Mouse (Mus musculus) kidney, embryonic 14.5 days (tissue): ENCODE data around the gene 4930558K02Rik. TPM values are rescaled to one million over a fixed set of nuclear protein-coding genes. Genes with fewer than 3 reads are reported as not detected.

Source experiments
- ATAC-seq: fragments of 200-750 bp; cut with Nextera tagmentation; 2 replicates; pipeline ENCODE4 v1.8.0; 2017; ENCODE audit warnings: moderate number of reproducible peaks, mild to moderate bottlenecking, moderate TSS enrichment, moderate library complexity; ENCODE audit not compliant: low FRiP score, low TSS enrichment
- H3K27ac ChIP-seq: fragments of 300-500 bp; sonication (generic); 2 replicates; pipeline ENCODE4 v1.5.1; 2014; ENCODE audit warnings: low read depth, mild to moderate bottlenecking, low read length, moderate library complexity, mixed read lengths
- H3K27me3 ChIP-seq: fragments of 300-500 bp; sonication (generic); 2 replicates; pipeline ENCODE4 v1.6.1; 2014; ENCODE audit warnings: mild to moderate bottlenecking, low read length; ENCODE audit not compliant: control insufficient read depth, insufficient read depth
- H3K36me3 ChIP-seq: fragments of 300-500 bp; sonication (generic); 2 replicates; pipeline ENCODE4 v1.6.1; 2014; ENCODE audit warnings: low read length, mixed read lengths; ENCODE audit not compliant: control insufficient read depth, insufficient read depth
- H3K4me1 ChIP-seq: fragments of 300-500 bp; sonication (generic); 2 replicates; pipeline ENCODE4 v1.6.1; 2014; ENCODE audit warnings: low read length, mixed read lengths; ENCODE audit not compliant: control insufficient read depth, insufficient read depth
- H3K4me2 ChIP-seq: fragments of 300-500 bp; sonication (generic); replicated peaks from 2 replicates; pipeline ENCODE4 v1.6.1; 2014; ENCODE audit warnings: low read depth, mild to moderate bottlenecking, low read length
- H3K4me3 ChIP-seq: fragments of 300-500 bp; sonication (generic); 2 replicates; pipeline ENCODE4 v1.5.1; 2014; ENCODE audit warnings: mild to moderate bottlenecking, low read length
- H3K9ac ChIP-seq: fragments of 300-500 bp; sonication (generic); 2 replicates; pipeline ENCODE4 v1.6.1; 2014; ENCODE audit warnings: low read depth, mild to moderate bottlenecking, low read length, moderate library complexity
- H3K9me3 ChIP-seq: fragments of 300-500 bp; sonication (generic); 2 replicates; pipeline ENCODE4 v1.6.1; 2016; ENCODE audit warnings: low read length; ENCODE audit not compliant: control insufficient read depth
- WGBS: fragments of 180-500 bp; shearing (Covaris S2); extraction: QIAGEN DNeasy Blood & Tissue Kit; methylation state at CpG from one replicate; pipeline ENCODE4 v1.1.7; 2014; 5-methylcytosine and 5-hydroxymethylcytosine counted together
- polyA plus RNA-seq: library from polyadenylated mRNA; unstranded; fragments of >200 nt; fragmentation: Nextera tagmentation; extraction: Ambion mirVana; gene quantifications from 2 replicates; pipeline ENCODE4 v1.2.1, GENCODE M21; 2014

4930558K02Rik gene
- polyA plus RNA-seq, 1 experiment from 2014 or later: not detected

- peaks cover 7% of the 10 kb centered on the region; the same call in 1 of the 2 replicates for H3K4me1 ChIP-seq
- H3K27ac ChIP-seq: no peak overlapping the region
- H3K9me3 ChIP-seq: no peaks in the 10 kb centered on the region
- no peak overlapping the region for H3K4me3 ChIP-seq
- no peak overlapping the region for H3K4me2 ChIP-seq
- 0 out of 2 replicates have a peak, but pooled peaks have one; percentile 14 for ATAC-seq
- H3K9ac ChIP-seq: no peak overlapping the region
- WGBS: 51% methylated on average over 7 of the region's 7 CpGs
- H3K36me3 ChIP-seq: no peaks in the 10 kb centered on the region
- no peaks in the 10 kb centered on the region for H3K27me3 ChIP-seq
These were observed 60.6 kb downstream of the 4930558K02Rik start for GRCm38 (mm10) chr1:161918682-161919372.

- H3K4me2 ChIP-seq: no peak overlapping the region
- H3K4me3 ChIP-seq: no peak overlapping the region
- no peaks in the 10 kb centered on the region for H3K9me3 ChIP-seq
- H3K9ac ChIP-seq: no peak overlapping the region
- H3K27me3 ChIP-seq: no peaks in the 10 kb centered on the region
- no peaks in the 10 kb centered on the region for H3K36me3 ChIP-seq
- H3K27ac ChIP-seq: no peak overlapping the region
- WGBS: 79% methylated on average over 3 of the region's 3 CpGs
- peaks cover 12% of the 10 kb centered on the region; the same call in 1 of the 2 replicates for H3K4me1 ChIP-seq
- ATAC-seq: no peak
These were observed 61.4 kb downstream of the 4930558K02Rik start for GRCm38 (mm10) chr1:161917940-161918484.

GRCm38 (mm10) chr1:161916036-161916435 is 63.4 kb downstream of the 4930558K02Rik start:
- peak; percentile 61 for ATAC-seq
- H3K4me2 ChIP-seq: no peak overlapping the region
- H3K4me1 ChIP-seq: peaks cover 12% of the 10 kb centered on the region; the same call in 1 of the 2 replicates
- no peaks in the 10 kb centered on the region for H3K36me3 ChIP-seq
- H3K4me3 ChIP-seq: no peak overlapping the region
- no peak overlapping the region for H3K9ac ChIP-seq
- H3K27ac ChIP-seq: no peak overlapping the region
- no peaks in the 10 kb centered on the region for H3K9me3 ChIP-seq
- H3K27me3 ChIP-seq: no peaks in the 10 kb centered on the region
- 33% methylated on average over 3 of the region's 3 CpGs for WGBS

GRCm38 (mm10) chr1:161913648-161913984 is 65.8 kb downstream of the 4930558K02Rik start:
- WGBS: 38% methylated on average over 7 of the region's 7 CpGs
- no peak overlapping the region for H3K27ac ChIP-seq
- no peak overlapping the region for H3K9ac ChIP-seq
- H3K4me3 ChIP-seq: no peak overlapping the region
- no peaks in the 10 kb centered on the region for H3K36me3 ChIP-seq
- H3K4me2 ChIP-seq: no peak overlapping the region
- H3K4me1 ChIP-seq: peaks cover 8% of the 10 kb centered on the region; the same call in 1 of the 2 replicates
- no peaks in the 10 kb centered on the region for H3K27me3 ChIP-seq
- no peaks in the 10 kb centered on the region for H3K9me3 ChIP-seq
- no peak for ATAC-seq

GRCm38 (mm10) chr1:161912940-161913647 is 66.3 kb downstream of the 4930558K02Rik start:
- H3K4me1 ChIP-seq: peaks cover 5% of the 10 kb centered on the region; the same call in 1 of the 2 replicates
- H3K9ac ChIP-seq: no peak overlapping the region
- ATAC-seq: no peak
- H3K27ac ChIP-seq: no peak overlapping the region
- no peaks in the 10 kb centered on the region for H3K9me3 ChIP-seq
- no peaks in the 10 kb centered on the region for H3K27me3 ChIP-seq
- WGBS: 34% methylated on average over 4 of the region's 4 CpGs
- H3K36me3 ChIP-seq: no peaks in the 10 kb centered on the region
- H3K4me3 ChIP-seq: no peak overlapping the region
- no peak overlapping the region for H3K4me2 ChIP-seq

GRCm38 (mm10) chr1:161909074-161909473 is 70.4 kb downstream of the 4930558K02Rik start:
- H3K4me2 ChIP-seq: no peak overlapping the region
- no peaks in the 10 kb centered on the region for H3K9me3 ChIP-seq
- H3K4me1 ChIP-seq: peaks cover 10% of the 10 kb centered on the region; the same call in 1 of the 2 replicates
- H3K9ac ChIP-seq: no peak overlapping the region
- H3K27ac ChIP-seq: no peak overlapping the region
- 58% methylated on average over 8 of the region's 8 CpGs for WGBS
- ATAC-seq: no peak
- no peaks in the 10 kb centered on the region for H3K36me3 ChIP-seq
- no peaks in the 10 kb centered on the region for H3K27me3 ChIP-seq
- H3K4me3 ChIP-seq: no peak overlapping the region

- no peak for ATAC-seq
- Histone ChIP-seq H3K4me3 (no peak overlapping the region), H3K36me3 (no peaks in the 10 kb centered on the region), H3K9me3 (no peaks in the 10 kb centered on the region), H3K4me1 (peaks cover 5% of the 10 kb centered on the region; the same call in 1 of the 2 replicates), H3K27me3 (no peaks in the 10 kb centered on the region), H3K27ac (no peak overlapping the region), H3K4me2 (no peak overlapping the region), H3K9ac (no peak overlapping the region)
- WGBS: 9% methylated on average over 2 of the region's 2 CpGs
These were observed 71.5 kb downstream of the 4930558K02Rik start for GRCm38 (mm10) chr1:161907795-161908457.

GRCm38 (mm10) chr1:161907111-161907510 is 72.3 kb downstream of the 4930558K02Rik start:
- no peaks in the 10 kb centered on the region for H3K27me3 ChIP-seq
- H3K9me3 ChIP-seq: no peaks in the 10 kb centered on the region
- H3K36me3 ChIP-seq: no peaks in the 10 kb centered on the region
- no peak for ATAC-seq
- peaks cover 5% of the 10 kb centered on the region; the same call in 1 of the 2 replicates for H3K4me1 ChIP-seq
- WGBS: 79% methylated on average over 4 of the region's 4 CpGs
- H3K27ac ChIP-seq: no peak overlapping the region
- H3K4me2 ChIP-seq: no peak overlapping the region
- no peak overlapping the region for H3K4me3 ChIP-seq
- no peak overlapping the region for H3K9ac ChIP-seq
